Mouse (Mus musculus) forebrain, embryonic 16.5 days (tissue): Measurements from ENCODE around the gene Elf2. TPM values are rescaled to one million over a fixed set of nuclear protein-coding genes. Genes with fewer than 3 reads are reported as not detected.
A peak's percentile ranks its signal among the peaks of the same experiment; 100 is the strongest.

Experiments
- ATAC-seq: fragments of 200-750 bp; cut with Nextera tagmentation; 2 replicates; pipeline ENCODE4 v1.8.0; 2017; ENCODE audit warnings: mild to moderate bottlenecking, moderate library complexity
- H3K27ac ChIP-seq: fragments of 300-500 bp; sonication (generic); 2 replicates; pipeline ENCODE4 v1.5.1; 2014; ENCODE audit warnings: low read length, control low read depth
- H3K27me3 ChIP-seq: fragments of 300-500 bp; sonication (generic); replicated peaks from 2 replicates; pipeline ENCODE4 v1.6.1; 2014; ENCODE audit warnings: low read length; ENCODE audit not compliant: control insufficient read depth, insufficient read depth
- H3K36me3 ChIP-seq: fragments of 300-500 bp; sonication (generic); 2 replicates; pipeline ENCODE4 v1.6.1; 2014; ENCODE audit not compliant: control insufficient read depth, insufficient read depth
- H3K4me1 ChIP-seq: fragments of 300-500 bp; sonication (generic); replicated peaks from 2 replicates; pipeline ENCODE4 v1.6.1; 2014; ENCODE audit warnings: low read length; ENCODE audit not compliant: control insufficient read depth, insufficient read depth
- H3K4me2 ChIP-seq: fragments of 300-500 bp; sonication (generic); 2 replicates; pipeline ENCODE4 v1.6.1; 2014; ENCODE audit warnings: mild to moderate bottlenecking, low read length, control low read depth
- H3K4me3 ChIP-seq: fragments of 300-500 bp; sonication (generic); replicated peaks from 2 replicates; pipeline ENCODE4 v1.5.1; 2014; ENCODE audit warnings: mild to moderate bottlenecking, low read length, control low read depth
- H3K9ac ChIP-seq: fragments of 300-500 bp; sonication (generic); replicated peaks from 2 replicates; pipeline ENCODE4 v1.6.1; 2014; ENCODE audit warnings: low read depth, low read length, control low read depth
- H3K9me3 ChIP-seq: fragments of 300-500 bp; sonication (generic); 2 replicates; pipeline ENCODE4 v1.6.1; 2016; ENCODE audit warnings: low read length; ENCODE audit not compliant: control insufficient read depth
- WGBS: fragments of 180-500 bp; shearing (Covaris S2); extraction: QIAGEN DNeasy Blood & Tissue Kit; methylation state at CpG from one replicate; pipeline ENCODE4 v1.1.7; 2014; 5-methylcytosine and 5-hydroxymethylcytosine counted together
- polyA plus RNA-seq: library from polyadenylated mRNA; unstranded; fragments of >200 nt; fragmentation: Nextera tagmentation; extraction: Ambion mirVana; gene quantifications from 2 replicates; pipeline ENCODE4 v1.2.1, GENCODE M21; 2015

Gene Elf2
- polyA plus RNA-seq, 1 experiment from 2014 or later, result 46.2 TPM

GRCm38 (mm10) chr3:51377878-51378664 is 37.6 kb upstream of the Elf2 start:
- Histone ChIP-seq H3K9ac (0 out of 2 replicates have a peak overlapping the region, but pooled peaks have one; percentile 23), H3K4me1 (no peaks in the 10 kb centered on the region), H3K36me3 (no peaks in the 10 kb centered on the region), H3K27me3 (no peaks in the 10 kb centered on the region), H3K27ac (no peak overlapping the region), H3K4me3 (peak overlapping the region; percentile 25), H3K4me2 (peak overlapping the region; percentile 35), H3K9me3 (no peaks in the 10 kb centered on the region)
- ATAC-seq, result no peak
- WGBS, result 46% methylated on average over 31 of the region's 31 CpGs

- ATAC-seq, result no peak
- Histone ChIP-seq H3K9me3 (no peaks in the 10 kb centered on the region), H3K4me1 (no peaks in the 10 kb centered on the region), H3K36me3 (no peaks in the 10 kb centered on the region), H3K27me3 (no peaks in the 10 kb centered on the region), H3K9ac (no peak overlapping the region), H3K27ac (no peak overlapping the region), H3K4me3 (no peak overlapping the region), H3K4me2 (no peak overlapping the region)
- WGBS, result 82% methylated on average over 19 of the region's 19 CpGs
These were observed 35.1 kb upstream of the Elf2 start for GRCm38 (mm10) chr3:51375307-51376265.

GRCm38 (mm10) chr3:51373544-51373943 is 33.1 kb upstream of the Elf2 start:
- Histone ChIP-seq H3K36me3 (no peaks in the 10 kb centered on the region), H3K9ac (no peak overlapping the region), H3K9me3 (no peaks in the 10 kb centered on the region), H3K27me3 (no peaks in the 10 kb centered on the region), H3K4me1 (no peaks in the 10 kb centered on the region), H3K27ac (no peak overlapping the region), H3K4me2 (no peak overlapping the region), H3K4me3 (no peak overlapping the region)
- WGBS, result 73% methylated on average over 5 of the region's 5 CpGs
- ATAC-seq, result no peak

GRCm38 (mm10) chr3:51372883-51373282 is 32.4 kb upstream of the Elf2 start:
- ATAC-seq, result no peak
- WGBS, result 80% methylated on average over 5 of the region's 5 CpGs
- H3K27me3 ChIP-seq, result no peaks in the 10 kb centered on the region
- H3K4me2 ChIP-seq, result no peak overlapping the region
- H3K9ac ChIP-seq, result no peak overlapping the region
- H3K27ac ChIP-seq, result no peak overlapping the region
- H3K4me1 ChIP-seq, result no peaks in the 10 kb centered on the region
- no peaks in the 10 kb centered on the region for H3K9me3 ChIP-seq
- no peak overlapping the region for H3K4me3 ChIP-seq
- no peaks in the 10 kb centered on the region for H3K36me3 ChIP-seq

GRCm38 (mm10) chr3:51371826-51372225 is 31.4 kb upstream of the Elf2 start:
- Histone ChIP-seq H3K9me3 (no peaks in the 10 kb centered on the region), H3K27ac (no peak overlapping the region), H3K27me3 (no peaks in the 10 kb centered on the region), H3K4me1 (0 out of 2 replicates have a peak, but pooled peaks cover 3% of the 10 kb centered on the region), H3K4me2 (no peak overlapping the region), H3K36me3 (no peaks in the 10 kb centered on the region), H3K9ac (no peak overlapping the region), H3K4me3 (no peak overlapping the region)
- 74% methylated on average over 2 of the region's 2 CpGs for WGBS
- ATAC-seq, result no peak

- no peak for ATAC-seq
- H3K27me3 ChIP-seq, result no peaks in the 10 kb centered on the region
- 70% methylated on average over 4 of the region's 4 CpGs for WGBS
These were observed 27.5 kb upstream of the Elf2 start for GRCm38 (mm10) chr3:51368011-51368410.

GRCm38 (mm10) chr3:51366926-51367325 is 26.5 kb upstream of the Elf2 start:
- H3K9ac ChIP-seq, result no peak overlapping the region
- no peaks in the 10 kb centered on the region for H3K9me3 ChIP-seq
- peaks cover 16% of the 10 kb centered on the region for H3K4me1 ChIP-seq
- no peak overlapping the region for H3K27ac ChIP-seq
- no peak overlapping the region for H3K4me3 ChIP-seq
- H3K36me3 ChIP-seq, result no peaks in the 10 kb centered on the region
- WGBS, result 39% methylated on average over 4 of the region's 4 CpGs
- H3K4me2 ChIP-seq, result no peak overlapping the region
- ATAC-seq, result no peak
- no peaks in the 10 kb centered on the region for H3K27me3 ChIP-seq

More at GRCm38 (mm10) chr3:51368011-51368410, 27.5 kb upstream of the Elf2 start:
- H3K9ac ChIP-seq, result no peak overlapping the region
- H3K4me1 ChIP-seq, result peaks cover 16% of the 10 kb centered on the region
- H3K9me3 ChIP-seq, result no peaks in the 10 kb centered on the region
- H3K4me3 ChIP-seq, result no peak overlapping the region
- H3K4me2 ChIP-seq, result no peak overlapping the region
- no peaks in the 10 kb centered on the region for H3K36me3 ChIP-seq
- H3K27ac ChIP-seq, result no peak overlapping the region

- ATAC-seq, result no peak; the same call in 1 of the 2 replicates
- Histone ChIP-seq H3K4me2 (peak overlapping the region; percentile 78), H3K27me3 (0 out of 2 replicates have a peak, but pooled peaks cover 2% of the 10 kb centered on the region), H3K4me1 (peaks cover 16% of the 10 kb centered on the region), H3K9ac (0 out of 2 replicates have a peak overlapping the region, but pooled peaks have one; percentile 41), H3K27ac (no peak overlapping the region), H3K9me3 (no peaks in the 10 kb centered on the region), H3K36me3 (no peaks in the 10 kb centered on the region), H3K4me3 (peak overlapping the region; percentile 42)
- 8% methylated on average over 3 of the region's 3 CpGs for WGBS
These were observed 25.0 kb upstream of the Elf2 start for GRCm38 (mm10) chr3:51365517-51365882.
